Mouse (Mus musculus) forebrain, embryonic 14.5 days (tissue): ENCODE data around the gene Acox1. TPM values are rescaled to one million over a fixed set of nuclear protein-coding genes. Genes with fewer than 3 reads are reported as not detected.

Experiments
- ATAC-seq: fragments of 200-750 bp; cut with Nextera tagmentation; 2 replicates; pipeline ENCODE4 v1.8.0; 2017; ENCODE audit warnings: mild to moderate bottlenecking, moderate library complexity
- DNase-seq: peaks from one replicate; pipeline ENCODE4 v3.0.0-alpha.2; 2015; ENCODE audit warnings: low spot score
- H3K27ac ChIP-seq: fragments of 300-500 bp; sonication (generic); 2 replicates; pipeline ENCODE4 v1.5.1; 2014; ENCODE audit warnings: low read depth, mild to moderate bottlenecking, control low read depth, low read length, moderate library complexity
- H3K27me3 ChIP-seq: fragments of 300-500 bp; sonication (generic); replicated peaks from 2 replicates; pipeline ENCODE4 v1.6.1; 2014; ENCODE audit warnings: low read length, control low read depth, mixed read lengths; ENCODE audit not compliant: control insufficient read depth, insufficient read depth
- H3K36me3 ChIP-seq: fragments of 300-500 bp; sonication (generic); 2 replicates; pipeline ENCODE4 v1.6.1; 2014; ENCODE audit warnings: low read length, control low read depth; ENCODE audit not compliant: control insufficient read depth, insufficient read depth
- H3K4me1 ChIP-seq: fragments of 300-500 bp; sonication (generic); 2 replicates; pipeline ENCODE4 v1.6.1; 2014; ENCODE audit warnings: antibody characterized with exemption, low read length, control low read depth; ENCODE audit not compliant: control insufficient read depth, insufficient read depth
- H3K4me2 ChIP-seq: fragments of 300-500 bp; sonication (generic); 2 replicates; pipeline ENCODE4 v1.6.1; 2014; ENCODE audit warnings: mild to moderate bottlenecking, control low read depth, low read length
- H3K4me3 ChIP-seq: fragments of 300-500 bp; sonication (generic); 2 replicates; pipeline ENCODE4 v1.5.1; 2014; ENCODE audit warnings: low read depth, low read length, control low read depth
- H3K9ac ChIP-seq: fragments of 300-500 bp; sonication (generic); 2 replicates; pipeline ENCODE4 v1.6.1; 2014; ENCODE audit warnings: mild to moderate bottlenecking, low read length, control low read depth, moderate library complexity
- H3K9me3 ChIP-seq: fragments of 300-500 bp; sonication (generic); replicated peaks from 2 replicates; pipeline ENCODE4 v1.6.1; 2016; ENCODE audit warnings: low read length, control low read depth, mixed read lengths; ENCODE audit not compliant: control insufficient read depth
- WGBS: fragments of 180-500 bp; shearing (Covaris S2); extraction: QIAGEN DNeasy Blood & Tissue Kit; methylation state at CpG from one replicate; pipeline ENCODE4 v1.1.7; 2014; 5-methylcytosine and 5-hydroxymethylcytosine counted together
- polyA plus RNA-seq: library from polyadenylated mRNA; unstranded; fragments of >200 nt; fragmentation: Nextera tagmentation; extraction: Ambion mirVana; gene quantifications from 2 replicates; pipeline ENCODE4 v1.2.1, GENCODE M21; 2014

The Acox1 gene
- polyA plus RNA-seq, 1 experiment from 2014 or later, result 48.1 TPM

GRCm38 (mm10) chr11:116167232-116167631 is 31.6 kb downstream of the Acox1 start:
- peak overlapping the region; percentile 61 for H3K4me3 ChIP-seq
- ATAC-seq (no peak), DNase-seq (no peak)
- peak overlapping the region; percentile 88 for H3K27ac ChIP-seq
- H3K4me2 ChIP-seq, result peak overlapping the region; percentile 70
- no peaks in the 10 kb centered on the region for H3K27me3 ChIP-seq
- H3K9me3 ChIP-seq, result no peaks in the 10 kb centered on the region
- H3K36me3 ChIP-seq, result peaks cover 36% of the 10 kb centered on the region
- WGBS, result 7% methylated on average over 6 of the region's 6 CpGs
- H3K4me1 ChIP-seq, result peaks cover 11% of the 10 kb centered on the region
- peak overlapping the region; percentile 89 for H3K9ac ChIP-seq

DNA sequence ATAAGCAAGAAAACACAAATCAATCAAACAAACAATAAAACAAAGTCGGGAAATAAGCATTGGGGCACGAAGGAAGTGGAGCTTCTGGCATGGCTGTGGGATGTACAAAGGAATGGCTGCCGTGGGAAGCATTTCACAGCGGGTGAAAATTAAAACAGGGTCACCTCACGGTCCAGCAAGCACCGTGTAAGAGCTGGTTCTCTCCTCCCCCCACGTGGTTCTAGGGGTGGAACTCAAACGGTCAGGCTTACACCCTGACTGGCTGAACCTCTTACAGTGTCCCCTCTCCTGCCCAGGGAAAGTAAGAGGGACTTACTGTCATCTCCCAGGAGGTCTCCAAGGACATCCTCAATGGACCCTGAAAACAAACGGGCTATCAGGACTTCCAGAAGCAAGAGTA is 35.8 kb downstream of the Acox1 start:
- H3K4me3 ChIP-seq, result no peak overlapping the region
- H3K27me3 ChIP-seq, result no peaks in the 10 kb centered on the region
- peaks cover 59% of the 10 kb centered on the region for H3K36me3 ChIP-seq
- 29% methylated on average over 9 of the region's 9 CpGs for WGBS
- no peak for DNase-seq
- no peak overlapping the region for H3K9ac ChIP-seq
- ATAC-seq, result no peak
- H3K4me1 ChIP-seq, result peaks cover 11% of the 10 kb centered on the region
- no peak overlapping the region for H3K27ac ChIP-seq
- no peaks in the 10 kb centered on the region for H3K9me3 ChIP-seq
- H3K4me2 ChIP-seq, result no peak overlapping the region

DNA sequence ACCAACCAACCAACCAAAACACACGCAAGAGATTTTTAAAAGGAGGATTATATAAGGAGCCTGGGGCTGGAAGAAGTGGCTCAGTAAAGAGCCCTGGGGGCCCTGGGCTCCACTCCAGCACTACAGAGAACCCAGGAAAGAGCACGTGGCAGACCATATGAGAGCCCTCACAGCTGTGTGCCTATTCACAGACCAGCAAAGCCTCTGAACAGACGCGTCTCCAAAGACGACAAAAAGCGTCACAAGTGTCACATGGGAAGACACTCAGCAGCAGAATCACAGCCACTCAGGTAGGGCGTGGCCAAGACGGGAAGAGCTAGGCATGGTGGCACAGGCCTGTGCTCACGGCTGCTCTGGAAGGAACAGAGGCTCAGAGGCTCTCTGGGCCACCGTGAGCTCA is 36.7 kb downstream of the Acox1 start:
- WGBS, result 63% methylated on average over 10 of the region's 10 CpGs
- DNase-seq, result peak; percentile 51
- Histone ChIP-seq H3K27ac (peak overlapping the region; percentile 39; the same call in 1 of the 2 replicates), H3K9me3 (no peaks in the 10 kb centered on the region), H3K36me3 (peaks cover 67% of the 10 kb centered on the region), H3K27me3 (no peaks in the 10 kb centered on the region), H3K4me3 (no peak overlapping the region), H3K9ac (no peak overlapping the region), H3K4me2 (no peak overlapping the region), H3K4me1 (peaks cover 11% of the 10 kb centered on the region)
- ATAC-seq, result peak; percentile 48; the same call in 1 of the 2 replicates

DNA sequence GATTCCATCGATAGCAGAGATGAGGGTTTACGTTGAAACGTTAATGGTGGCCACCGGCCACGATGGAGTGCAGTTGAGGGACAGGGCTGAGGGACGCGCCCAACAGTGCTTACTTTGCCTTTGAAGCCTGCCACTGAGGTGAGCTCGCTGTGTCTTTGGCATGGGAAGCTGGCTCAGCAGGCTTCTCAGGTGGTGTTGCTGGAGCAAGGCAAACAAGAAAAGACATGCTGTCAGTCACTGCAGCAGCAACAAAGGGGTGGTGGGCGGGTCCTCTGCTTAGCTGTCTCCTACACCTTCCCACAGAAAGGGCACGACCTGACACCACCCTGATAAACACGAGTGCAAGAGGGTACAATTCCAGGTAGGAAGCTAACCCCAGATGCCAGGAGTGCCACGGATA is 37.5 kb downstream of the Acox1 start:
- no peak overlapping the region for H3K9ac ChIP-seq
- no peak for DNase-seq
- 74% methylated on average over 12 of the region's 12 CpGs for WGBS

GRCm38 (mm10) chr11:116150960-116151359 is 47.9 kb downstream of the Acox1 start:
- DNase-seq (no peak), ATAC-seq (no peak)
- no peak overlapping the region for H3K4me2 ChIP-seq

More for the DNA sequence above, 37.5 kb downstream of the Acox1 start:
- H3K4me2 ChIP-seq, result no peak overlapping the region
- no peak for ATAC-seq
- no peak overlapping the region for H3K4me3 ChIP-seq
- H3K27ac ChIP-seq, result no peak overlapping the region
- H3K27me3 ChIP-seq, result no peaks in the 10 kb centered on the region
- H3K4me1 ChIP-seq, result peaks cover 4% of the 10 kb centered on the region
- no peaks in the 10 kb centered on the region for H3K9me3 ChIP-seq
- peaks cover 75% of the 10 kb centered on the region for H3K36me3 ChIP-seq

DNA sequence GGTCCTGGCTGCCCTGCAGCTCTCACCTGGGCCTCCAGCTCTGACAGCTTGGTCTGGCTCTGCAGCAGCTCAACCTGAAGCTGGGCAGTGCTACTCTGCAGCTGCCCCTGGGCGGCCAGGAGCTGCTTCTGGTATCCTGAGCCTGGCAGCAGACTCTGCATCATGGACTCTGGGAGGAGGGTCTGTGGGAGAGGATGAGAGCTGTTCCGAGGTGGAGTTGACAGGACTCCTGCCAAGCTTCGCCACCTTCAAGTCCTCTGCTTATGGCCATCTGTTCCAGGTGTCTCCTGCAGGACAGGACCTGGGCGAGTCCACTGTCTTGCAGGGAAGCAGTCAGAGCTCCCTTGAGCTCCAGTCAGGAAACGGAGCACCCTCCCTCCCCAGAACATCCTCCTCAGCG is 49.5 kb downstream of the Acox1 start:
- Histone ChIP-seq H3K36me3 (peaks cover 100% of the 10 kb centered on the region), H3K4me3 (no peak overlapping the region), H3K9ac (no peak overlapping the region), H3K4me2 (no peak overlapping the region), H3K27ac (no peak overlapping the region), H3K4me1 (no peaks in the 10 kb centered on the region), H3K27me3 (no peaks in the 10 kb centered on the region), H3K9me3 (no peaks in the 10 kb centered on the region)
- 90% methylated on average over 6 of the region's 6 CpGs for WGBS
- ATAC-seq, result no peak
- no peak for DNase-seq

More at GRCm38 (mm10) chr11:116150960-116151359, 47.9 kb downstream of the Acox1 start:
- Histone ChIP-seq H3K4me3 (no peak overlapping the region), H3K9me3 (no peaks in the 10 kb centered on the region), H3K27me3 (no peaks in the 10 kb centered on the region), H3K36me3 (peaks cover 100% of the 10 kb centered on the region), H3K4me1 (no peaks in the 10 kb centered on the region), H3K9ac (no peak overlapping the region), H3K27ac (no peak overlapping the region)
- 94% methylated on average over 2 of the region's 2 CpGs for WGBS

DNA sequence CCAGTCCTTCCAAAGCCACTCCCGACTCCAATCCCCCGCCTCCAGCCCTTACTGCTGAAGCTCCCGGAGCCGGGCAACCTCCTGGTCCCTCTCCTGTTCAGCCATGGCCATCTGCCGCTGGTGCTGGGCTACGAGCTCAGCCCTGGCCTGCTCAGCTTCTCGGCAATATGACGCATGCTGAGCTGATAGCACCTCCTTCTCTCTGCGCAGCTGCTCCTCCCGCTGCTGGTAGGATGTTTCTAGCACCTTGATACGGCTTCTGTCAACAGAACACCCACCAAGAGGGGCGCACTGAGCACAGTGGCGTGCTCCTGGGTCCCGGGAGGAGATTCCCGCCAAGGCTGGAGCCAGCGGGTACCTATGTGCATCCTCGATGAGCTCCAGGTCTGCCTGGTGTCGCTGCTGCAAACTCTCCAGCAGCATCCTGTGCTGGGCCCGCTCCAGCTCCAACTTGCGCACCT is 50.1 kb downstream of the Acox1 start:
- H3K4me3 ChIP-seq, result no peak overlapping the region
- H3K4me1 ChIP-seq, result no peaks in the 10 kb centered on the region
- H3K36me3 ChIP-seq, result peaks cover 100% of the 10 kb centered on the region
- no peak overlapping the region for H3K4me2 ChIP-seq
- no peak overlapping the region for H3K9ac ChIP-seq
- 74% methylated on average over 20 of the region's 20 CpGs for WGBS
- no peak for ATAC-seq
- H3K9me3 ChIP-seq, result no peaks in the 10 kb centered on the region
- no peak for DNase-seq
- H3K27ac ChIP-seq, result no peak overlapping the region
- H3K27me3 ChIP-seq, result no peaks in the 10 kb centered on the region

DNA sequence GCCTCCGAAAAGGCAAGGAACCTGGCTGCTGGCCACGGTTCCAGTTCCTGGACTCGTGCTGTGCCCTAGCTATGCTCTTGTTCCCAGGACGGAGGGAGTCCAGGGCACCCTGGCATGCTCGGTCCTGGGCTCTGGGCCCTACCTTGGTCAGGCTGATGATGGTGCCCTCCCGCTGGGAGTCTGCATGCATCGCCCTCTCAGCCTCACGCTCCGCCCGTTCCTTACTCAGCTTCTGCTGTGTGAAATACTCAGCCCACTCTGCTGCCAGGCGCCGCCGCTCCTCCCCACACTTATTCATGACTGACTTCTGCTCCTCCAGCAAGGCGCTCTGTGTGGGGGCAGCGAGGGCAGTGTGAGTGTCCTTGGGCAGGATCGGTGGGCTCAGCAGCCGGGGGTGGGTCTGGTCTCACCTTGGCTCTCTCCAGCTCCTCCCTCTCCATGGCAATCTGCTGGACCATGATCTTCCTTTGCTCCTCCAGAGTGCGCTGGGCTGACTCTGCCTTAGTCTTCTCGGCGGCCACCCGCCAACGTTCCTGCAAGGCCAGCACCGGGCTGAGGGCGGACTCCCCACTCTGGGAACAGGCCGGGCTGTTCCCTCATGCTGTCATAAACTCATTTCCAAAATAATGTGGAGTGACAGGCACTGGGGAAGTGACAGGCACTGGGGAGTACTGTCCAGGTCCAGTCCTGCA is 52.4 kb downstream of the Acox1 start:
- DNase-seq, result no peak
- Histone ChIP-seq H3K9ac (no peak overlapping the region), H3K36me3 (peaks cover 100% of the 10 kb centered on the region), H3K4me2 (no peak overlapping the region), H3K27me3 (no peaks in the 10 kb centered on the region), H3K9me3 (no peaks in the 10 kb centered on the region), H3K27ac (no peak overlapping the region; the same call in 1 of the 2 replicates), H3K4me1 (no peaks in the 10 kb centered on the region), H3K4me3 (no peak overlapping the region)
- no peak for ATAC-seq
- 76% methylated on average over 25 of the region's 25 CpGs for WGBS

DNA sequence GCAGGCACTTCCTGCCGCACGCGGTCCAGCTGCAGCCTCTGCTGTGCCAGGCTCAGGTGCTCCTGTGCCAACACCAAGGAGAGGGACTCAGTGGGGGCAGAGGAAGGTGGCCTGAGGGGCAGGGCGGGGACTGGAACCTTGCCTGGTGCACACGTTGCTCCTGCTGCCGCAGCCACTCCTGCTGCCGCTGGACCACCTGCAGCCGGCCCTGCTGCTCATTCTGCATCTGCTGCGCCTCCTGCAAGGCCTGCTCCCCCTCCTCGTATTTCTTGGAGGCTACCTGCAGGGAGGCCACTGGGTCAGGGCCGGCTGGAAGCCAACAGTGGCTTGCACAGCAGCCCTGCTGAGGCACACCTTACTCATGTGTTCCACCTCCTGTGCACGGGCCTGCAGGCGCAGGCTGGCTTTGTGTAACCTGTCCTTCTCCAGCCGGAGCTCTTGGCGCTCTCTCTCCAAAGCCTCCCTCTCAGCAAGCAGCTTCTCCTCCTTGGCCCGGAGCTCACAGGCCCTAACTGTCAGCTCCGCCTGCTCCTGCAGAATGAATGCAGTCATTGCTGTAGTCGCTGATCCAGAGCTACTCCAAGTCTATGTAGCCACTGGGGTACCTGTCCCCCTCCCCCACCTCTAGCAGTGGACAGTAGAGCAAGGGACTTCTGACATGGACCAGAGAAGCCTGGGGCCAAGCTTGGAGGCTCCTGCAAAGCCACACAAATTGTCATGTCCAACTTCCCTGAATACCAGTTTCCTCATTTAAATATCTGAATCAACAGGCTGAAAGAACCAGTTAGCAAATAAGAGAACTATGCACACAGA is 53.2 kb downstream of the Acox1 start:
- 59% methylated on average over 17 of the region's 18 CpGs for WGBS
- Histone ChIP-seq H3K9ac (no peak overlapping the region), H3K27me3 (no peaks in the 10 kb centered on the region), H3K9me3 (no peaks in the 10 kb centered on the region), H3K36me3 (peaks cover 95% of the 10 kb centered on the region), H3K27ac (no peak overlapping the region), H3K4me1 (no peaks in the 10 kb centered on the region), H3K4me3 (no peak overlapping the region), H3K4me2 (no peak overlapping the region)
- ATAC-seq (no peak), DNase-seq (no peak)
